Mouse (Mus musculus): ENCODE data around the gene Nav2.

The Nav2 gene

GRCm38 (mm10) chr7:49041334-49042070 lies 133.0 kb downstream of the Nav2 start:
- no peak for ATAC-seq (ENCODE audit: insufficient number of reproducible peaks, low FRiP score, low TSS enrichment)

- no peak for ATAC-seq (ENCODE audit: insufficient number of reproducible peaks, low FRiP score, low TSS enrichment)
These were observed 137.2 kb downstream of the Nav2 start for GRCm38 (mm10) chr7:49045499-49046346.

- ATAC-seq (ENCODE audit: insufficient number of reproducible peaks, low FRiP score, low TSS enrichment): no peak
These were observed 138.0 kb downstream of the Nav2 start for GRCm38 (mm10) chr7:49046347-49046989.

GRCm38 (mm10) chr7:49047336-49047735 lies 138.8 kb downstream of the Nav2 start:
- ATAC-seq (ENCODE audit: insufficient number of reproducible peaks, low FRiP score, low TSS enrichment): no peak

GRCm38 (mm10) chr7:49052871-49053618 lies 144.5 kb downstream of the Nav2 start:
- no peak for ATAC-seq (ENCODE audit: insufficient number of reproducible peaks, low FRiP score, low TSS enrichment)

GRCm38 (mm10) chr7:49055273-49055672 lies 146.8 kb downstream of the Nav2 start:
- peak; percentile 61 for ATAC-seq (ENCODE audit: insufficient number of reproducible peaks, low FRiP score, low TSS enrichment)

GRCm38 (mm10) chr7:49058304-49059012 lies 149.9 kb downstream of the Nav2 start:
- ATAC-seq (ENCODE audit: insufficient number of reproducible peaks, low FRiP score, low TSS enrichment): no peak

GRCm38 (mm10) chr7:49064792-49065521 lies 156.4 kb downstream of the Nav2 start:
- ATAC-seq (ENCODE audit: insufficient number of reproducible peaks, low FRiP score, low TSS enrichment): no peak

- peak; percentile 81 for ATAC-seq (ENCODE audit: insufficient number of reproducible peaks, low FRiP score, low TSS enrichment)
These were observed 157.3 kb downstream of the Nav2 start for GRCm38 (mm10) chr7:49065621-49066475.

GRCm38 (mm10) chr7:49066828-49067227 lies 158.3 kb downstream of the Nav2 start:
- ATAC-seq (ENCODE audit: insufficient number of reproducible peaks, low FRiP score, low TSS enrichment): no peak

GRCm38 (mm10) chr7:49069396-49069961 lies 161.0 kb downstream of the Nav2 start:
- ATAC-seq (ENCODE audit: insufficient number of reproducible peaks, low FRiP score, low TSS enrichment): no peak

GRCm38 (mm10) chr7:49070621-49071020 lies 162.1 kb downstream of the Nav2 start:
- ATAC-seq (ENCODE audit: insufficient number of reproducible peaks, low FRiP score, low TSS enrichment): no peak

GRCm38 (mm10) chr7:49071141-49071567 lies 162.6 kb downstream of the Nav2 start:
- ATAC-seq (ENCODE audit: insufficient number of reproducible peaks, low FRiP score, low TSS enrichment): no peak

- ATAC-seq (ENCODE audit: insufficient number of reproducible peaks, low FRiP score, low TSS enrichment): no peak
These were observed 166.9 kb downstream of the Nav2 start for GRCm38 (mm10) chr7:49075333-49075934.

GRCm38 (mm10) chr7:49076283-49076694 lies 167.8 kb downstream of the Nav2 start:
- ATAC-seq (ENCODE audit: insufficient number of reproducible peaks, low FRiP score, low TSS enrichment): no peak

GRCm38 (mm10) chr7:49078930-49079329 lies 170.4 kb downstream of the Nav2 start:
- no peak for ATAC-seq (ENCODE audit: insufficient number of reproducible peaks, low FRiP score, low TSS enrichment)

GRCm38 (mm10) chr7:49082585-49083165 lies 174.2 kb downstream of the Nav2 start:
- no peak for ATAC-seq (ENCODE audit: insufficient number of reproducible peaks, low FRiP score, low TSS enrichment)

Data from cerebellum, adult (tissue).